Mouse (Mus musculus) CH12.LX (cell line): Measurements from ENCODE around the gene Cacnb2. TPM values are rescaled to one million over a fixed set of nuclear protein-coding genes. Genes with fewer than 3 reads are reported as not detected.

Experiments used
- DNase-seq: peaks from one replicate; pipeline ENCODE4 v3.0.0-alpha.2; 2013; ENCODE audit errors: extremely low read depth
- H3K27ac ChIP-seq: 2 replicates; pipeline ENCODE4 v1.5.1; 2012; ENCODE audit warnings: low read depth, mild to moderate bottlenecking, control low read depth, moderate library complexity; ENCODE audit not compliant: insufficient read depth
- H3K27me3 ChIP-seq: replicated peaks from 2 replicates; pipeline ENCODE3; 2012; ENCODE audit warnings: inconsistent platforms
- H3K36me3 ChIP-seq, 2 experiments: replicated peaks in 1 of 2; 2 replicates each; pipeline versions ENCODE3 to v1.6.1; 2012; ENCODE audit warnings: inconsistent platforms in 1 of 2, low read length in 1 of 2, mild to moderate bottlenecking in 1 of 2, mixed read lengths in 1 of 2, moderate library complexity in 1 of 2; ENCODE audit not compliant: control insufficient read depth in 1 of 2, insufficient read depth in 1 of 2
- H3K4me1 ChIP-seq, 2 experiments: 2 replicates each; pipeline ENCODE4 v1.6.1; 2012; ENCODE audit warnings: inconsistent platforms in 1 of 2, moderate library complexity in 1 of 2; ENCODE audit not compliant: insufficient read depth in 2 of 2, control insufficient read depth in 1 of 2
- H3K4me2 ChIP-seq: 2 replicates; pipeline ENCODE4 v1.6.1; 2012; ENCODE audit warnings: low read depth, mild to moderate bottlenecking, control low read depth; ENCODE audit not compliant: poor library complexity, insufficient read depth, severe bottlenecking
- H3K4me3 ChIP-seq, 3 experiments: fragments of 150-350 bp in 1 of 3; sonication (generic) in 1 of 3; replicated peaks in 1 of 3; 2 replicates each; pipeline versions ENCODE3 to v1.5.1; 2011 to 2012; ENCODE audit warnings: low read depth in 2 of 3, low read length in 2 of 3, mild to moderate bottlenecking in 2 of 3, moderate library complexity in 2 of 3, control low read depth in 1 of 3, improper control_type of control experiment in 1 of 3, inconsistent platforms in 1 of 3, mixed read lengths in 1 of 3; ENCODE audit not compliant: poor library complexity in 1 of 3
- H3K79me2 ChIP-seq: replicated peaks from 2 replicates; pipeline ENCODE4 v1.6.1; 2012; ENCODE audit warnings: mild to moderate bottlenecking, moderate library complexity; ENCODE audit not compliant: control insufficient read depth, poor library complexity, insufficient read depth, severe bottlenecking; ENCODE audit errors: extremely low read depth
- H3K9ac ChIP-seq: 2 replicates; pipeline ENCODE4 v1.6.1; 2012; ENCODE audit warnings: low read depth, mild to moderate bottlenecking, control low read depth, moderate library complexity; ENCODE audit not compliant: insufficient read depth
- H3K9me3 ChIP-seq: replicated peaks from 2 replicates; pipeline ENCODE3; 2012; ENCODE audit warnings: low read length, inconsistent platforms, mixed read lengths
- CHD2 ChIP-seq: IDR thresholded peaks from 2 replicates; pipeline ENCODE4 v1.6.1; 2011; ENCODE audit warnings: low read length, improper control_type of control experiment
- EP300 ChIP-seq: IDR thresholded peaks from 2 replicates; pipeline ENCODE4 v1.6.1; 2011; ENCODE audit warnings: low read length, improper control_type of control experiment
- GABPA ChIP-seq: IDR thresholded peaks from 2 replicates; pipeline ENCODE4 v1.6.1; 2012; ENCODE audit warnings: low read depth, low read length, improper control_type of control experiment, inconsistent platforms; ENCODE audit not compliant: insufficient replicate concordance
- IRF4 ChIP-seq: IDR thresholded peaks from 2 replicates; pipeline ENCODE4 v1.6.1; 2014; ENCODE audit warnings: low read depth, mild to moderate bottlenecking, inconsistent platforms, low read length, improper control_type of control experiment
- JUN ChIP-seq: IDR thresholded peaks from 2 replicates; pipeline ENCODE4 v1.6.1; 2011; ENCODE audit warnings: low read depth, mild to moderate bottlenecking, low read length, improper control_type of control experiment, moderate library complexity; ENCODE audit not compliant: insufficient read depth
- KAT2A ChIP-seq: IDR thresholded peaks from 2 replicates; pipeline ENCODE4 v1.6.1; 2012; ENCODE audit warnings: low read length, improper control_type of control experiment, inconsistent platforms; ENCODE audit not compliant: insufficient replicate concordance
- MXI1 ChIP-seq: IDR thresholded peaks from 2 replicates; pipeline ENCODE4 v1.6.1; 2011; ENCODE audit warnings: mild to moderate bottlenecking, low read depth, low read length, improper control_type of control experiment
- MYC ChIP-seq: IDR thresholded peaks from 2 replicates; pipeline ENCODE4 v1.6.1; 2011; ENCODE audit warnings: low read depth, mild to moderate bottlenecking, improper control_type of control experiment, low read length
- NELFE ChIP-seq: IDR thresholded peaks from 2 replicates; pipeline ENCODE4 v1.6.1; 2011; ENCODE audit warnings: low read depth, low read length, improper control_type of control experiment
- NRF1 ChIP-seq: IDR thresholded peaks from 2 replicates; pipeline ENCODE4 v1.6.1; 2014; ENCODE audit warnings: low read depth, mild to moderate bottlenecking, inconsistent platforms, low read length, improper control_type of control experiment, moderate library complexity
- PAX5 ChIP-seq: IDR thresholded peaks from 2 replicates; pipeline ENCODE4 v1.6.1; 2012; ENCODE audit warnings: low read length, inconsistent platforms, mixed read lengths
- POLR2A ChIP-seq: IDR thresholded peaks from 2 replicates; pipeline ENCODE4 v1.6.1; 2011; ENCODE audit warnings: low read depth, mild to moderate bottlenecking, improper control_type of control experiment, low read length
- RAD21 ChIP-seq: IDR thresholded peaks from 2 replicates; pipeline ENCODE4 v1.6.1; 2011; ENCODE audit warnings: low read depth, mild to moderate bottlenecking, low read length, improper control_type of control experiment, moderate library complexity
- UBTF ChIP-seq: IDR thresholded peaks from 2 replicates; pipeline ENCODE4 v1.6.1; 2012; ENCODE audit warnings: low read depth, mild to moderate bottlenecking, inconsistent platforms, low read length, improper control_type of control experiment, moderate library complexity
- USF2 ChIP-seq: conservative IDR thresholded peaks from 2 replicates; pipeline ENCODE4 v1.6.1; 2011; ENCODE audit warnings: low read depth, low read length, improper control_type of control experiment
- ZC3H11A ChIP-seq: IDR thresholded peaks from 2 replicates; pipeline ENCODE4 v1.6.1; 2012; ENCODE audit warnings: low read depth, mild to moderate bottlenecking, inconsistent platforms, low read length, improper control_type of control experiment
- ZNF384 ChIP-seq: IDR thresholded peaks from 2 replicates; pipeline ENCODE4 v1.6.1; 2012; ENCODE audit warnings: low read depth, low read length, improper control_type of control experiment, inconsistent platforms
- dilution Hi-C: fragments of 300-500 bp; cut with MboI; formaldehyde crosslinking; loops from 2 replicates; pipeline ENCODE4 v1.14.3; 2020; ENCODE audit warnings: low sequenced_read_pairs; ENCODE audit not compliant: extremely low pct_unique_long_range_greater_than_20kb, extremely low pct_ligation_motif_present
- in situ Hi-C: fragments of 300-500 bp; cut with MboI; formaldehyde crosslinking; loops from 3 replicates; pipeline ENCODE4 v1.14.3; 2019; ENCODE audit warnings: low sequenced_read_pairs, low pct_ligation_motif_present, low pct_unique_long_range_greater_than_20kb, mixed read lengths
- polyA plus RNA-seq: library from polyadenylated mRNA; unstranded; fragments of >175 nt; gene quantifications from 2 replicates; pipeline ENCODE4 v1.2.1, GENCODE M21; 2012; ENCODE audit warnings: low read depth; ENCODE audit not compliant: insufficient read length
- total RNA-seq, 2 experiments: library from RNA; depleted of rRNA; stranded (reverse); fragments of 300-350 nt in 1 of 2; fragments of >200 nt in 1 of 2; gene quantifications; 2 replicates each; pipeline ENCODE4 v1.2.3; 2012 to 2014

The Cacnb2 gene
- total RNA-seq (2012; rRNA removed) (0.25 and 0.42 TPM in 2 replicates), total RNA-seq (2014; rRNA removed) (0.93 and 1.2 TPM in 2 replicates), polyA plus RNA-seq (2.0 and 2.8 TPM in 2 replicates)

DNA sequence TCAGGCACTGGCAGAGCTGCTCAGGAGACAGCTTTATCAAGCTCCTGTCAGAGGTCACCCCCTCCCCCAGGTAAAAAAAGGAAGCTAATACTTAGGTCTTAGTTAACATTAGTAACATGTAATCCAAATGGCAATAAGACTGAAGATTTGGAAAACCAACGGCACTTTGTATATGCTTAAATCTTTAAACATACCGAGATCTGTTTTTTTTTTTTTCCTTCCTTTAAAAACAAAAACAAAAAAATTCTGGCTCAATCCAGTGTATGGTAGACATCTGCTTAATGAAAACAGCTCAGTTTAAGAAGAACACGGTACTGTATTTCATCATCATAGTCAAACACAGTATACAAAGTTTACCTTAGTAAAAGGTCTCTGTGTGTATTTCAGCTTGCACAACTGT lies at the start of gene Cacnb2:
TSS of gene Cacnb2 (plus strand) at position 301 of the 400 bp plus-strand sequence.
- in situ Hi-C loops: no loop called here
- no peak for DNase-seq
- TF ChIP-seq ZNF384: no peak
- no peak for TF ChIP-seq EP300
- no peak for TF ChIP-seq NELFE
- TF ChIP-seq CHD2: no peak
- TF ChIP-seq RAD21: no peak
- no peak for TF ChIP-seq PAX5
- TF ChIP-seq IRF4: no peak
- no peak for TF ChIP-seq USF2
- no peak for TF ChIP-seq ZC3H11A
- TF ChIP-seq GABPA: no peak
- TF ChIP-seq JUN: no peak
- no peak for TF ChIP-seq NRF1
- TF ChIP-seq POLR2A: no peak
- no peak for TF ChIP-seq UBTF

DNA sequence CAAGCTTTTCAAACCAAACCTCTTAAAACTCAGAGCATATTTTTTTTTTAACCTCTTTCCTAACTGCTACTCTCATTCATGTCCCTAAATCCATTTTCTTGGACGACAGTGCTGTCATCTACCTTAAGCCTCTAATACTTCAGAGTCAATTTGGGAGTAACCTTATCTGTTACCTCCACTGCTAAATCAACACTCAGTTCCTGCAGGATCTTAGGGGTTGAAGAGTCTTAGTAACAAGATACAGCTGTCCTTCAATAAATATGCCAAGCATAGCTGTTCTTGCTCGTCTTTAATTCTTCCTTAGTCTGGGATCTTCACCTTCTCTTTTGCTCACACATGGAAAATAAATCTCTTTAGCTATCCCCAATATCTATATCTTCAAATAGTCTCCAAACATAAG lies 34.9 kb upstream of the Cacnb2 start:
- H3K27ac ChIP-seq: no peak overlapping the region
- H3K4me1 ChIP-seq: no peaks in the 10 kb centered on the region
- H3K79me2 ChIP-seq: no peaks in the 10 kb centered on the region
- DNase-seq: no peak
- no peaks in the 10 kb centered on the region for H3K36me3 ChIP-seq
- no peak overlapping the region for H3K4me2 ChIP-seq
- H3K9ac ChIP-seq: no peak overlapping the region
- no peaks in the 10 kb centered on the region for H3K27me3 ChIP-seq
- no peak overlapping the region for H3K4me3 ChIP-seq
- dilution Hi-C loops (no loop called here), in situ Hi-C loops (no loop called here)
- H3K9me3 ChIP-seq: no peaks in the 10 kb centered on the region
- TF ChIP-seq EP300 (no peak), MYC (no peak), KAT2A (no peak), MXI1 (no peak), RAD21 (no peak)

More for the DNA sequence above, at the start of gene Cacnb2:
- Histone ChIP-seq H3K4me3 (peak within 1 kb of the TSS in 2 of 3 experiments; percentile 40 to 58), H3K9ac (no peak within 1 kb of the TSS), H3K9me3 (no peaks in the 10 kb centered on the region), H3K4me2 (peak within 1 kb of the TSS; percentile 88), H3K27me3 (peaks cover 2% of the 10 kb centered on the region), H3K4me1 (peaks cover 4 to 14% of the 10 kb centered on the region in 2 experiments; a peak in 2 of 4 replicates), H3K27ac (no peak within 1 kb of the TSS), H3K79me2 (no peaks in the 10 kb centered on the region), H3K36me3 (no peaks in the 10 kb centered on the region)
- dilution Hi-C loops: no loop called here
